Mouse (Mus musculus) CD4-positive helper T cell, adult 2 months (primary cell): ENCODE results near the gene Lrrc49.

Experiments
- DNase-seq: peaks from one replicate; pipeline ENCODE4 v3.0.0-alpha.2; 2012; ENCODE audit warnings: low read depth, missing footprints, low spot score

The Lrrc49 gene

GRCm38 (mm10) chr9:60543422-60544015, 144.4 kb downstream of the Lrrc49 start:
- DNase-seq = no peak

GRCm38 (mm10) chr9:60530310-60530709, 157.6 kb downstream of the Lrrc49 start:
- DNase-seq = no peak

GRCm38 (mm10) chr9:60529348-60530243, 158.4 kb downstream of the Lrrc49 start:
- no peak for DNase-seq

- no peak for DNase-seq
Measured at GRCm38 (mm10) chr9:60528269-60528668, 159.7 kb downstream of the Lrrc49 start.

GRCm38 (mm10) chr9:60527836-60528235, 160.1 kb downstream of the Lrrc49 start:
- DNase-seq = no peak

GRCm38 (mm10) chr9:60527051-60527450, 160.9 kb downstream of the Lrrc49 start:
- DNase-seq = no peak

GRCm38 (mm10) chr9:60526195-60526594, 161.8 kb downstream of the Lrrc49 start:
- DNase-seq = no peak

GRCm38 (mm10) chr9:60521806-60522264, 166.1 kb downstream of the Lrrc49 start, which contains the start of gene Thsd4:
TSS of gene Thsd4 (minus strand) at chr9:60522046.
- DNase-seq = no peak

GRCm38 (mm10) chr9:60521143-60521542, 166.8 kb downstream of the Lrrc49 start:
- DNase-seq = no peak

- DNase-seq = no peak
Measured at GRCm38 (mm10) chr9:60519601-60520000, 168.4 kb downstream of the Lrrc49 start.
